Mouse (Mus musculus): Measurements from ENCODE around the gene Zbtb25. TPM values are rescaled to one million over a fixed set of nuclear protein-coding genes. Genes with fewer than 3 reads are reported as not detected.

Gene Zbtb25
- polyA plus RNA-seq, 1 experiment, result 6.5 TPM

GRCm38 (mm10) chr12:76311951-76312350 is 57.5 kb downstream of the Zbtb25 start:
- no peak overlapping the region for H3ac ChIP-seq (ENCODE audit: control insufficient read depth, insufficient read length, low read depth)
- H3K36me3 ChIP-seq (ENCODE audit: control insufficient read depth, insufficient read depth), result peaks cover 84% of the 10 kb centered on the region
- H3K79me2 ChIP-seq (ENCODE audit: control insufficient read depth, insufficient read depth), result no peaks in the 10 kb centered on the region
- no peak overlapping the region for H3K4me3 ChIP-seq (ENCODE audit: insufficient read depth, poor library complexity, severe bottlenecking)
- no peak for TF ChIP-seq CTCF (IDR thresholded peaks at IDR 0.05; ENCODE audit: control insufficient read depth, insufficient read depth, insufficient read length)
- TF ChIP-seq USF1 (IDR thresholded peaks at IDR 0.05; ENCODE audit: low read depth), result no peak
- TF ChIP-seq MYOG (IDR thresholded peaks at IDR 0.05; ENCODE audit: control insufficient read depth, extremely low read depth, insufficient read length), result no peak
- TF ChIP-seq CEBPB (IDR thresholded peaks at IDR 0.05; ENCODE audit: low read depth), result no peak
- TF ChIP-seq MYOD1 (IDR thresholded peaks at IDR 0.05; ENCODE audit: control insufficient read depth, insufficient read length, low read depth), result no peak
- no peaks in the 10 kb centered on the region for H3K27me3 ChIP-seq (ENCODE audit: control insufficient read depth, insufficient read depth, insufficient read length)
- H3K79me3 ChIP-seq (ENCODE audit: low read depth), result no peaks in the 10 kb centered on the region

GRCm38 (mm10) chr12:76311227-76311626 is 58.2 kb downstream of the Zbtb25 start:
- TF ChIP-seq MYOG (IDR thresholded peaks at IDR 0.05; ENCODE audit: control insufficient read depth, extremely low read depth, insufficient read length), result no peak
- TF ChIP-seq USF1 (IDR thresholded peaks at IDR 0.05; ENCODE audit: low read depth), result no peak
- TF ChIP-seq CTCF (IDR thresholded peaks at IDR 0.05; ENCODE audit: control insufficient read depth, insufficient read depth, insufficient read length), result no peak
- TF ChIP-seq MYOD1 (IDR thresholded peaks at IDR 0.05; ENCODE audit: control insufficient read depth, insufficient read length, low read depth), result no peak
- no peak for TF ChIP-seq FOSL1 (IDR thresholded peaks at IDR 0.05; ENCODE audit: insufficient read depth, low read length, poor library complexity, severe bottlenecking)
- TF ChIP-seq CEBPB (IDR thresholded peaks at IDR 0.05; ENCODE audit: low read depth), result no peak
- no peak for TF ChIP-seq MAX (IDR thresholded peaks at IDR 0.05)
- H3K79me2 ChIP-seq (ENCODE audit: control insufficient read depth, insufficient read depth), result no peaks in the 10 kb centered on the region
- no peaks in the 10 kb centered on the region for H3K27me3 ChIP-seq (ENCODE audit: control insufficient read depth, insufficient read depth, insufficient read length)
- H3K4me3 ChIP-seq (ENCODE audit: insufficient read depth, poor library complexity, severe bottlenecking), result no peak overlapping the region
- no peak overlapping the region for H3ac ChIP-seq (ENCODE audit: control insufficient read depth, insufficient read length, low read depth)
- no peaks in the 10 kb centered on the region for H3K79me3 ChIP-seq (ENCODE audit: low read depth)
- H3K36me3 ChIP-seq (ENCODE audit: control insufficient read depth, insufficient read depth), result peaks cover 86% of the 10 kb centered on the region

- Histone ChIP-seq H3K79me2 (ENCODE audit: control insufficient read depth, insufficient read depth) (no peaks in the 10 kb centered on the region), H3K27me3 (ENCODE audit: control insufficient read depth, insufficient read depth, insufficient read length) (no peaks in the 10 kb centered on the region), H3K4me3 (ENCODE audit: insufficient read depth, poor library complexity, severe bottlenecking) (no peak overlapping the region), H3K36me3 (ENCODE audit: control insufficient read depth, insufficient read depth) (peaks cover 86% of the 10 kb centered on the region), H3ac (ENCODE audit: control insufficient read depth, insufficient read length, low read depth) (no peak overlapping the region), H3K79me3 (ENCODE audit: low read depth) (no peaks in the 10 kb centered on the region)
- no peak for TF ChIP-seq FOSL1 (IDR thresholded peaks at IDR 0.05; ENCODE audit: insufficient read depth, low read length, poor library complexity, severe bottlenecking)
Measured at GRCm38 (mm10) chr12:76310633-76311032, 58.8 kb downstream of the Zbtb25 start.

- no peak for TF ChIP-seq MAX (IDR thresholded peaks at IDR 0.05)
- no peak for TF ChIP-seq MYOD1 (IDR thresholded peaks at IDR 0.05; ENCODE audit: control insufficient read depth, insufficient read length, low read depth)
- TF ChIP-seq USF1 (IDR thresholded peaks at IDR 0.05; ENCODE audit: low read depth), result no peak
- TF ChIP-seq MYOG (IDR thresholded peaks at IDR 0.05; ENCODE audit: control insufficient read depth, extremely low read depth, insufficient read length), result no peak
- no peak for TF ChIP-seq FOSL1 (IDR thresholded peaks at IDR 0.05; ENCODE audit: insufficient read depth, low read length, poor library complexity, severe bottlenecking)
- TF ChIP-seq CTCF (IDR thresholded peaks at IDR 0.05; ENCODE audit: control insufficient read depth, insufficient read depth, insufficient read length), result no peak
- no peak for TF ChIP-seq CEBPB (IDR thresholded peaks at IDR 0.05; ENCODE audit: low read depth)
- Histone ChIP-seq H3K4me3 (ENCODE audit: insufficient read depth, poor library complexity, severe bottlenecking) (no peak overlapping the region), H3ac (ENCODE audit: control insufficient read depth, insufficient read length, low read depth) (no peak overlapping the region), H3K79me2 (ENCODE audit: control insufficient read depth, insufficient read depth) (no peaks in the 10 kb centered on the region), H3K27me3 (ENCODE audit: control insufficient read depth, insufficient read depth, insufficient read length) (no peaks in the 10 kb centered on the region), H3K36me3 (ENCODE audit: control insufficient read depth, insufficient read depth) (peaks cover 87% of the 10 kb centered on the region), H3K79me3 (ENCODE audit: low read depth) (no peaks in the 10 kb centered on the region)
Measured at GRCm38 (mm10) chr12:76310007-76310406, 59.4 kb downstream of the Zbtb25 start.

- Histone ChIP-seq H3K36me3 (ENCODE audit: control insufficient read depth, insufficient read depth) (peaks cover 87% of the 10 kb centered on the region), H3ac (ENCODE audit: control insufficient read depth, insufficient read length, low read depth) (no peak overlapping the region), H3K79me2 (ENCODE audit: control insufficient read depth, insufficient read depth) (no peaks in the 10 kb centered on the region), H3K27me3 (ENCODE audit: control insufficient read depth, insufficient read depth, insufficient read length) (no peaks in the 10 kb centered on the region), H3K4me3 (ENCODE audit: insufficient read depth, poor library complexity, severe bottlenecking) (no peak overlapping the region), H3K79me3 (ENCODE audit: low read depth) (no peaks in the 10 kb centered on the region)
- TF ChIP-seq USF1 (IDR thresholded peaks at IDR 0.05; ENCODE audit: low read depth), result no peak
- no peak for TF ChIP-seq MYOG (IDR thresholded peaks at IDR 0.05; ENCODE audit: control insufficient read depth, extremely low read depth, insufficient read length)
- TF ChIP-seq CTCF (IDR thresholded peaks at IDR 0.05; ENCODE audit: control insufficient read depth, insufficient read depth, insufficient read length), result no peak
- TF ChIP-seq MYOD1 (IDR thresholded peaks at IDR 0.05; ENCODE audit: control insufficient read depth, insufficient read length, low read depth), result no peak
- no peak for TF ChIP-seq CEBPB (IDR thresholded peaks at IDR 0.05; ENCODE audit: low read depth)
- TF ChIP-seq FOSL1 (IDR thresholded peaks at IDR 0.05; ENCODE audit: insufficient read depth, low read length, poor library complexity, severe bottlenecking), result no peak
- no peak for TF ChIP-seq MAX (IDR thresholded peaks at IDR 0.05)
Measured at GRCm38 (mm10) chr12:76308436-76308835, 61.0 kb downstream of the Zbtb25 start.

GRCm38 (mm10) chr12:76307964-76308363 is 61.4 kb downstream of the Zbtb25 start:
- Histone ChIP-seq H3K36me3 (ENCODE audit: control insufficient read depth, insufficient read depth) (peaks cover 86% of the 10 kb centered on the region), H3ac (ENCODE audit: control insufficient read depth, insufficient read length, low read depth) (no peak overlapping the region), H3K79me3 (ENCODE audit: low read depth) (no peaks in the 10 kb centered on the region), H3K4me3 (ENCODE audit: insufficient read depth, poor library complexity, severe bottlenecking) (no peak overlapping the region), H3K79me2 (ENCODE audit: control insufficient read depth, insufficient read depth) (no peaks in the 10 kb centered on the region), H3K27me3 (ENCODE audit: control insufficient read depth, insufficient read depth, insufficient read length) (no peaks in the 10 kb centered on the region)
- TF ChIP-seq MYOG (IDR thresholded peaks at IDR 0.05; ENCODE audit: control insufficient read depth, extremely low read depth, insufficient read length) (no peak), CEBPB (IDR thresholded peaks at IDR 0.05; ENCODE audit: low read depth) (no peak), USF1 (IDR thresholded peaks at IDR 0.05; ENCODE audit: low read depth) (no peak), MYOD1 (IDR thresholded peaks at IDR 0.05; ENCODE audit: control insufficient read depth, insufficient read length, low read depth) (no peak), FOSL1 (IDR thresholded peaks at IDR 0.05; ENCODE audit: insufficient read depth, low read length, poor library complexity, severe bottlenecking) (no peak), CTCF (IDR thresholded peaks at IDR 0.05; ENCODE audit: control insufficient read depth, insufficient read depth, insufficient read length) (no peak), MAX (IDR thresholded peaks at IDR 0.05) (no peak)

Measured in C2C12 (cell line).